Mouse (Mus musculus) adrenal gland, postnatal 10 days (tissue): ENCODE measurements around the gene Crybg3. TPM values are rescaled to one million over a fixed set of nuclear protein-coding genes. Genes with fewer than 3 reads are reported as not detected.

Experiments used
- DNase-seq: peaks from one replicate; pipeline ENCODE4 v3.0.0; 2021; ENCODE audit warnings: mixed read lengths
- long read RNA-seq, 2 experiments: library from polyadenylated mRNA; stranded (forward); transcript quantifications; one replicate each; pipeline ENCODE4 v2.0.0; 2021
- total RNA-seq, 2 experiments: library from RNA; stranded (reverse); gene quantifications; 2 replicates each; pipeline ENCODE4 v1.2.3; 2021

Crybg3 gene
- total RNA-seq = 10 to 100 TPM; 16.3 to 19.3 TPM
- long read RNA-seq, experiment 1, partial matches to known transcripts = 0 of 1 reads
- long read RNA-seq, experiment 1, other reads (novel, unspliced or antisense) = 1 of 1 reads
- long read RNA-seq, experiment 2, partial matches to known transcripts = 0 of 1 reads
- long read RNA-seq, experiment 2, other reads (novel, unspliced or antisense) = 1 of 1 reads

DNA sequence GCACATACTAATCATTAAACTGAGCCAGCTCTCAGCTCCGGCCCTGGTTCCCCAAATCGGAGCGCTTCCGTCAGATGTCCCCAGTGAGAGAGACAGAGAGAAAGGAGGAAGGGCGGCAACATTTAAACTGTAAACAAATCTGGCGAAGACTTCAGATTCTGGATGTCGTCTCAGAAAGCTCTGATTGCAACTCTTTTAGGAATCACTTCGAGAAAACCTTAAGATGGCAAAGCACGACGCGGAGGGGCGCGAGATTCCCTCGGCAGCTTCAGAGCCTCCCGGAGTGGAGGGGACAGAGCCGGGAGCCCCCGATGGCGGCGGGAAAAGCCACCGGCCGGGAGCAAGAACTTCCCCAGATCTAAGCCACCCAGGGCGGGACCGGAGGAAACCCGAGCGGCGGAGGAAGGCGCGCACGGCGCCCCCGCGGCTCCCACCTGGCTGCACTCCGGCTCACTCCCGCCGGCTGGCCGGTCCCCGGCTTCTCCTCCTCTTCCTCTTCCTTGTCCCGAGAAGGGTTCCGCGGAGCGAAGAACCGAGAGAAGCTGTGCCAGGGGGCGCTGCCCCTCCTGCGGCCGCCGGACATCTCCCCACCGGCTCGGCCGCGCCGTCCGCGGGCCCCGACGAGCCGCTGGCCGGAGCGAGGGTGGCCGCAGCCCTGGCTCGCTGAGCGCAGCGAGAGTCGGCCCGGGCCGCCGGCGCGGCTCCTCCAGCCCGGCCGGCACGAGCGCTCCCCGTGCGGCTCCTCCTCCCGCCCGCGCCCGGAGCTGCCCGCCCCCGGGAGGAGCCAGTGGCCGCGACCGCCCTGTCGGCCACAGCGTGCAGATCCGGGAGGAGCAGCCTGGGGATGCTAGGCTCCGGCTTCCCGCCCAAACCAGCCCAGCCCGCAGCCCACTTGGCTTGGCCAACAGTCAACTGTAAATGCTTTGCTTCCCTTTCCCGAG is at the start of gene Crybg3:
TSS of gene Crybg3 (minus strand) at position 669 of the 941 bp plus-strand sequence.
- DNase-seq = peak; percentile 92

DNA sequence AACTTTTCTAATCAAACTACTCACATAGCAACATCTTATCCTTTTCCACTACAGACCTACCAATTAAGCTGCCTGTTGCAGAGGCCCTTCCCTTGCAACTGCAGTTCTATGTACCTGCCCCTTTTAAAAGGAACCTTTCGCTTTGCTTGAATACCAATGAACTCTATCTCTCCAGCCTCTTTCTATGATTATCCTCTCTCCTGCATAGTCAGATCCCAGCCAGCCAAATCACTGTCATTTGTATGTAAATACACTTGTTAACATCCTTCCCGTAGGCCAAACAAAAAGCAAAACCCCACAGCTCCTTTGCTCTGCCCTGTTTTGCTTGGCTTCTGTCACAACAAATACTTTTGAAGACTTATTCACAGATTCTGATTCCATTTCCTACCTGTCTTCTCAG is 43.0 kb upstream of the Crybg3 start:
- no peak for DNase-seq

DNA sequence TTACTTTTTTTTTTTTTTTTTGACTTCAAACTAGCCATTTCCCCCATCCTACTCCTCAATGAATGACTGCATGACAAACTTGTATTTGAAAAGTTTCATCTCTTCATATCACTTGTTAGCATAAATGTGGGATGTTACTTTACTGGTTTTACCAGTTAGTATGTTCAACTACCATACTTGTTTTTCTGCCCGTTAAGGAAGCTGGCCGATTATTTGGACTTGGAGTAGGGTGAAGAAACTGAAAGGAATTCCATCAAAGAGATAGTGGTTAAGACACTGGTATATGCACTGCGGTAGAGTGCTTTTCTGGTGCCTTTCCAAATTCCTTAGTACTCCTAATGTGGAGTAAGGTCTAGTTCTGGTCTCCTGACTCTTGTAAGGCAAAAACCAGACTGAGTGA is 39.2 kb upstream of the Crybg3 start:
- no peak for DNase-seq

DNA sequence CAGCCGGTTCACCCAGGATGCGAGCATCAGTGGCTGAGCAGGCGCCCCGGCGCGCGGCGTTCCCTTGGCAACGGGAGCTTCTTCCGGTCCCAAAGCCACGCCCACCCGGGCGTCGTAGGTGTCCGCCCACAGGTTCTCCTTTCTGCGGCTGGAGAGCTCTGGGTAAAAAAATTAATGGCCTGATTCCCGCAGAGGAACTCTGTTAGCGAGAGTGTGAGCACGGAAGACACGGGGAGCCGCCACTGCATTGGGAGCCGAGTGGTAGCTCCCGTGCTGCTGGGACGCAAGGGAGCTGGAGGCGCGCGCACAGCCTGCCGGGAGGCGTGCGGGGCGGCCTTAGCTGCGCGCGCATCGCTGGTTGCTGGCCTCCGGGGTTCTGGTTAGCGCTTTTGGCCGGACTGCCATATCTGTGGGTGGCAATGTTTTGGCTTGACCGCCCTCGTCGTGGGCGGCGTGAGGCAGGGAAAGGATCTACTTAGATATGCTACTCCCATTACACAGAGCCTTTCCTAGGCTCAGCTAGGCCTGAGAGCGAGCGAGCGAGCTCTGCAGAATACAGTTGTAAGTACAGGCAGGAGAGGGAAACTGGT is 38.4 kb upstream of the Crybg3 start, which contains the start of gene Arl6:
TSS of gene Arl6 (minus strand) at position 290 of the 590 bp plus-strand sequence.
- DNase-seq = peak; percentile 95

DNA sequence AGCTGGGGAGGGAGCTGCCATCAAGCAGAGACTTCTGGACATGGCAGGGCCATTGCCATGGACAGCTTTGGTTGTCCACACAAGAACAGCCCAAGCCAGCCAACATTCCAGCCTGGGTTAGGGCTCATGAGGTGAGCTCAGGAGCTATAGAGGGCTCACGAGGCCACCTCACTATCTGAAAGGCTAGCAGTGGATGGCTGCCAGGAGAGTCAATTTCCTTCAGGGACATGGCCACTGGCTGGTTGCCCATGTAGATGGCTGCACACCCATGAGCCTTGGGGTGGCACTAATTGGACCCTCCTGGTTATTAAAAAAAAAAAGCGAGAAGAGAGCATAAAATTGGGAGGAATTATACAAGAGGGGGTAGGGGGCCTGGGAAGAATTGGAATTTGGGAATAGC is 33.8 kb upstream of the Crybg3 start:
- DNase-seq = peak; percentile 8

DNA sequence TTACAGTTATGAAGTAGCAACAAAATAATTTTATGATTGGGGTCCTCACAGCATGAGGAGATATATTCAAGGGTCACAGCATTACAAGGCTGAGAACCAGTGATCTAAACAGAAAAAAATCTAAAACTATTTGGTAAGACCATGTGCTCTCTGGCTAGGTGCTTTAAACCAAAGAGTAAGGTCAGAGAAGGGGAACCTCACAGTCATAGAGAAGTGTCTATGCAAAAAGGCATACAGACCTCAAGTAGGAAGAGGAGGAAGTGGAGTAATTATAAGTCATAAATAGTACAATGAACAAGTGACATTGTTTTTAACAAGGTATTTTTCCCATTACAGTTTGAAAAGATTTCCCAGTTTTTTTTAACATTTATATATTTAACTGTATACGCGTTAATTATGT is 20.8 kb upstream of the Crybg3 start:
- no peak for DNase-seq

DNA sequence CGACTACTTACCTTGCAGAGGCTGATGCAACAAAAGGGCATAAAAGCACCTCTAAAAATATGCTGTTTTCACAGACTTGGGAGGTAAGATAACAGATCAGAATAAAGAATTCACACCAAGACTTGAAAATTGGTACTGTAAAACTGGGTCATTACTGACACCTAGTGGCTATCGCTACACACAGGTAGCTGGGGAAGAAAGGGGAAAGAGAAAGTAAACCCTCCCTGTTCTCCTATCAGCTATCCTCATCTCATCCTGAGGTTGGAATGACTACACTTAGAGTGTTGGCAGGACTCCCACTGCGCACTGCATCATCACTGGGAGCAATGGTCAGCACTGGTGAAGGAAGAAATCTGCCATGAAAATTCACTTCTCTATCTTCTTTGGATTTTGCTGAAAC is 16.4 kb upstream of the Crybg3 start:
- DNase-seq = peak; percentile 48

DNA sequence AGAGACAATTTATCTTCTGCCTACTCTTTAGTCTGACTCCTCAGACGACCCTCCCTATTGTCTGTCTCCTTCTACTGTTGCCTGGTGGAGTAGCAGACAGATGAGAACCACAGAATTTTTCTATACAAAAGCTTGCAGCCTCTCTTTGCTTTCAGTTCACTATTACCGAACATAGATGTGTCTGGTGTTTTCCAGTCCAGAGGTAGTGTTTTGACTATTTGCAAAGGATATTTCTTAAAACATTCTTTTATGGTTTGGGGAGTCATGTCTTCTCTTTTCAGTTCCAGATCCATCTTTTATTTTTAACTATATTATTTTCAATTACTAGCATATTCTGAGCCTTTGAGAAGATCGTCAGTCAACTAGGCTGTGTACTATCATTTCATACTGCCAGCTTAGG is 14.9 kb upstream of the Crybg3 start:
- DNase-seq = no peak

DNA sequence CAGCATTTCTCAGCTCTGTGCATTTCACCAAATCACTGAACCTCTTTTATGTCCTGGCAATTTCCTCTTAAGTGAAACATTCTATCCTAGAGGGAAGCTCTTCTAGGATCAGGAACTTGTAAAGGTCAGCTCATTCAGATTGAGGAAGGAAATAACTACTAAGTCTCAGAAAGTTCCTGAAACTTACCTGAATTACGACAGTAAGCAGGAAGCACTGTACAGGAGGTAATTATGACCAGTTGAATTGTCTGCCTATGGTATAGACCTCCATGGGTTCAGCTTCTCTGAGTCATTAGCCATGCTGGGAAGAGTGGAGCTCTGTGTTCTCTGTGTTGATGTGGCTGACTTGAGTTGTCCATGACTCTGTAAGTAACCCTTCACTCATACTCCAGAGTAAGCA is 10.0 kb upstream of the Crybg3 start:
- no peak for DNase-seq

DNA sequence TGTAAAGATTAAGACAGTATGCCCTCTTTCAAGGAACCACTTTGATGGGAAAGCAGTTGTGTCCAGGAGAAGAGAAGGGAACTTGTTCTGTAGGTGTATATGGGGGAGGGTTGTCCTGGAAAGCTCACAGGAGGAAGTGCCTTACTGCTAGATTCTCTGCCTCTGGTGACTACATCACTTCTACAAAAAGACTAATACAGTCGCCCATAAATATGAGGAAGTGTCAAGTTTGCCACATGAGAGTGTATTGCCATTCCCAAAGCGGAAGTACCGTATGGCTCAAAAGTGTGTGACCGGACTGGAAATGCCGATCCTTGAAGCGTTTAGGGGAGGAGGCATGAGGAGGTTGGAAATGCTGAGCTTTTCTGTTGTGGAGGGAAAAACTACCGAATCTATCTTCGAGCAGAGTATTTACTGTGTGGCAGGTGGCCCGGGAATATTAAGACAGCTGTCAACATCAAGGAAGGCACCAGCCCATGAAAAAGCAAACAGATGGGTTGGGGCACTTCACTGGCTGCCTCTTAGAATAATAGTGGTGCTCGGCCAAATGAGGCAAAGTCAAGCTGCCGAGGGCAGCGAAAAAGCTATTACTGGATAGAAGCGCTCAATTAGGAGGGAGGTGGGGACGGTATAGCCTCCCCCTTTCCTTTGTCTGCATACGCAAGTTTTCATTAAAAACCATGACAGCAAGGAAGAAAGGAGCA is 3.5 kb upstream of the Crybg3 start:
- no peak for DNase-seq

DNA sequence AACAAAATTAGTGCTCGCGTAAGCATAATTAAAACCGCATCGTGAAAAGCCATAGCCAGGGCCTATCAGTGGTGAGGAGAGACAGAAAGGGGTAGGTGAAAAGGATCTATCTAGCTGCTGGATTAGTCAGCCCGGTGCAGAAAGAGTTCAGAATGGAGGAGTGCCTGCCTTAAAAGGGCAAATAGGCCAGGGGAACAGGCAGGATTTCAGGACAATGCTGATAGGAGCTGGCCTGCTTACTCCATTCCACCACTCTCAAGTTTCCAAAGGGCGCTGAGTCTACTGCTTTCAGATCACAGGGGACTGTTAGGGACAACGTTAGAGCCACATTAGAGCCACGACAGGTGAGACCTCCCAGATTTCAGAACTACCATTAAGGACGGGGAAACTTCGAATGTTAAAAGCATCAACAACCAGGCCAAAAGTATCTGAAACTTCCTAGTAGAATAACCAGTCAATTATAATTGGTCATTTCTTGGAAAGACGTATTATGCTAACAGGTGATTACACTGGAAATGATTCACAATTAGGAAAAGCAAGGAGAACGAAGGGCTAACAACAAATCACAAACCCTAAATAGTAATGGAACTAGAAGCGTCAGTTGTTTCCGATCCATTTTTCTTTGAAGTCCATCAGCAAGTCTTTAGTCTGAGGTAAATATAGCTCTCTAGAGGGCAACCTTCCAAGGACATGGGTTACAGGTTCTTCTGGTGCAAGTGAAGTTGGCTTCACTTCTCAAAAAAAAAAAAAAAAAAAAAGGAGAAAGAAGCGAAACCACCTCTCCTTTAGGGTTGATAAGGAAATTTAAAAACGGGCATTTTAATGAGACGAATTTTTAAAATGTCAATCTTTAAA is 1.1 kb downstream of the Crybg3 start:
- peak; percentile 33 for DNase-seq

DNA sequence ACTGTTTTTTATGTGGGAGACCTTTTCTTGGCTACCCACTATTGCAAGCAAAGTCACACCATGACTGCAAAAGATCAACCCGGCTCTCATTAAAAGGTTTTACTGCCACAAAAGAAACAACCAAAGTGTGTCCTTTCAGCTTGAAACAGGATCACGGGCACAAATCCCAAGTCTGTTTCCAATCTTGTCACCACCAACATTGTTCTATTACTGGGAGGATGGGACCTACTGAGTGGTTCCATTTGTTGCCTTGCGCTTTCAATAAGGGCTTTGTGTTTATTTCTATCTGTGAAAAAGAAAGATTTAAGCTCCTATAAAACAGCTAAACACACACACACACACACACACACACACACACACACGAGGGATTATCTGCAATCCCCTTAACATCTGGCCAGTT is 1.8 kb downstream of the Crybg3 start:
- no peak for DNase-seq

DNA sequence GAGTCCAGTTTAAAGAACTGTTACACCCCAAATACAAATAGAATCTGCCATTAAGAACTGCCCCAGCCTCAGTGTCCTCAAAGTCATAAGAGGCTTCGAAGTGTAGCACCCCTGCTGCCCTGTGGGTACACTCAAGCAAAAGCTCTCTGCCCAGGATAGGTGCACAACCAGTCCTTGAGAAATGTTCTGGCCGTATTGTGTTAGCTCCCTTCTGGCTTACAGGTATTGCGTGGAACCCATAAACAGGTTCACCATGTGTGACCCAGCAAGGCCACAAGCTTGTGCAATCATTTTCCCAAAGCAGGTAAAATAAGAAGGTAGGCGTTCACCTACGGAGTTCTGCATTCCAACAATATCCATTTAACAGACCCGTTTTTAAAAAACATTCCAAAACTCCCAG is 3.5 kb downstream of the Crybg3 start:
- no peak for DNase-seq

DNA sequence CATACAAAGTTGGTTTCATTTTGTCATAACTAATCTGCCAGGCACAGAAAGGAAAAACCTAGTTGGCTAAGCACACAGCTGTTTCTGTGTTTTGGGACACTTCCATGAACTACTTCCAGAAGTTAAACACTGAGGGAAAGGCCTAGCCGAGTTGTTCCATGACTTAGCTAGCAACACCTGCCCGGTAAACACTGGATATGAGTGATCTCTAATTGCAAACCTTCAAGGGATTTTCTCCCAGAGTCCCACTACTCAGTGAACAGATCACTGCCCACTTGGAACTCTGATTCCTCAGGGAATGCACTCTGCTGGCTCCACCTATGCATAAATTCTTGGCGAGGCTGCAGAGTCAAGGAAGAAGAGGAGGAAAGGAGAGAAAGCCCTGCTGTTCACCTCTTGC is 6.1 kb downstream of the Crybg3 start:
- DNase-seq = peak; percentile 18

DNA sequence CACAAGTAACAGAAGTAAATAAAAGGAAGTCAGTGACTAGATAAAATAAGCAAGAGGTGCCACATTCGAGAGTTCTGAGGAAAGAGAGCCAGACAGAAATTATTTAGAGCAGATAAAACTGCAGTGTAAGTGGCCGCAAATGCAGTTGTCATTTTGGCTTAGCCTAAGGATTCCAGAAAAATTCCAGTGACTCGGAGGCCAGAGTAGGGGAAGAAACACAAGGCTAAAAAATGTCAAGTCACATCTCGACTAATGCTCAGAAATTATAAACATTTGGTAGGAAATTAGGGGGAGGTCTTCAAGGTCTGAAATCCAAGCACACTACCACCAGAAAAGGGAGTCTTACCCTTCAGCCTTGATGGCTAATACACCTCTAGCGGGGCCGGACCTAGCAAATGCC is 10.0 kb downstream of the Crybg3 start:
- no peak for DNase-seq

DNA sequence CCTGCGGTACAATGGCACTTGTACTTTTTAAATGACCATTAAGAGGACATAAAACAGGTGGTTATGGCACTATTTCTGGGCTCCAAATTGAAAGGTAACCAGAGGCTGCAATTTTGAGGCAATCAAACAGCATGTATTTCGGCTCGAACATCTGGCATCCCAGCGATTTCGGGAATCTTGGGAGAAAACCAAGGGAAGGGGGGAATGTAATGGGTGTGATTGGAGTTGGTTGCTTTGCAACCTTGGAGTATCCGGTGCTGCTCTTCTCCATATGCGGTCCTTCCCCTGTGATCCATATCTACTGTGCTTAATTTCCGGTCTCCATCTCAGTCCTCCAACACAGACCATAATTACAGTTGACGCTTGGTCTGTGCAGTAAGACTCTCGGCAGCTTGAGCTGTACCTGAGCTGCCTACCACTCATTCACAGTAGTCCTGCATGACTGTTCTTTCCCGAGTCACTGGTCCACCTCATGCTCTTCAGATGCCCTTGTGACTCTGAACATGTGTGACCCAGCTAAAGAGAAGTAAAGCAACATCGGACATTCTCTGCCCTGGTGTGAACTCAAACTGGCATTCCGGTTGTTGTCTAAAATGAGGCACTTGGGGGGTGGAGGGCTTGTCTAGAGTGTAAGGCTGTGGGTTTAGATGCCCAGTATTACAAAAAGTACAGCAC is 12.3 kb downstream of the Crybg3 start:
- no peak for DNase-seq

DNA sequence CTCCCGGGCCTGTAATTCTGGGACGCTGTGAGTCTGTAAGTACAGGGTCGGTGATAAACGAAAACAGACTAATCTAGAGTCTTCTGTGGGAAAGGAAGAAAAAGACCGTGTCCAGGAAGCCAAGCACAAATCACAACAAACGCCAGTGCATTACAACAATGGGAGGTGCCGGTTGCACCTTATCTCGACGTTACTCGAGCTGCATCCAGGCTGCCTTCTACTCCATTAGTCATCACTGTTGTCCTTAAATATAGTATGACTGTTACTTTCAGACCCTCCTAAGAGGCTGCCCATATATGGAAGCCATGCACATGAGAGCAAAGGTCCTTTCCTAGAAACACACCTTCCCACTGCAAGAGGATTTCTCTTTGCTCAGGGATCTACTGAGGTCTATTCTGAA is 13.0 kb downstream of the Crybg3 start:
- DNase-seq = no peak

DNA sequence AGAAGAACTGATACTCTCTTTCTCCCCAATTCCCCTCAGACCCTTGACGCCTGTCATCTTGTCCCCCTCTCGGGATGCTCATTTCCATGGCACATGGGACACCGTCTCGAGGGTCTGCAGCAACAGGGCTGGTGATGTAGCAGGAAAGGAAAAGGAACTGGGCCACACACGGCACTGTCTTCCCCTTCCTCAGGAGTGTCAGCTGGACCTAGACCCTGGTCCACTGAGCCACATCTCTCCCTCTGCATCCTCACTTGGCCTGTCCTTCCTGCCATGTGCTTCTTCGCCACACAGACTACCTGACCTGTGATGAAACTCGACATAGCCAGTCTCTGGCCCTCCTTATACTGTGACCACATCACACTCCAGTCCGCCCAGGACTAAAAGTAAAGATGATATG is 13.9 kb downstream of the Crybg3 start:
- no peak for DNase-seq

DNA sequence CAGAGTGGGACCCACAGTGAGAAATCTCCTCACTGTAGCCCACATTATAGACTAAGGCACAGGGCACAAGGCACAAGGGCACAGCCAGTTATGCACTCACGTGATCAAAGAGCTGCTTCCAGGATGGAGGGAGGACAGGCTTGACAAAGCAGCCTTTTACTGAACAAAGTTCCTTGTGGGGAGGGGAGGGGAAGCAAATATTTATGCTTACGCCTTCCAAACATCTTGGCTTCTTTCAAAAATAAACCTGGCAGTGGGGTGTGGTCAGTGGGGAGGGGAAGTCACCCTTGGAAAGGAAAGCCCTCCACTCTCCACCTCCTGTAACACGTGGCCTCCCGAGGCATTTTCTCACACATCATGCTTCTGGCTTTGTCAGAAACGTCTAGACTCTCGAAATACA is 14.5 kb downstream of the Crybg3 start:
- DNase-seq = no peak

DNA sequence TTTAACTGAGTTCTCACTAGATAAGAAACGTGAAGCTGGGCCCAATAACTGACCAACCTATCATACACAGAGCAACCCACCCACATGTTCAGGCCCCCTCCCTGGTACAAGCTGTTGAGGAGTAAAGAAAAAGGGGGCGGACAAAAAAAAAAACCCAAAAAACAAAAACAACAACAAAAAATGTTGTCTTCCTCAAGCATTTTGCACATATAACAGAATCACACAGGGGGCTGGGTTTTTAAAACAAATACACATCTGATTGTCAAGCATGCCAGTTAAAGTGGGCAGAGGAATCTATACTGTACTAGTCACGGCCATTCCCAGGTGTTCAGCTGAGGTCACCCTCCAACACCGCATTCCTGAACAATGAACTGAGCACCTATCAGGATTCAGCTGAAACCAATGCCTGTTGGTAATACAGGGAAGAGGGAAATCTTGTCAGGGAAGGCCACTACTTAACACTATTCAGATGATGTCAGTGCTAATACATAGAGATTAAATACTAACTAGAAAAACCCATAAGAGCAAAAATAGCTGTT is 15.0 kb downstream of the Crybg3 start:
- DNase-seq = no peak

DNA sequence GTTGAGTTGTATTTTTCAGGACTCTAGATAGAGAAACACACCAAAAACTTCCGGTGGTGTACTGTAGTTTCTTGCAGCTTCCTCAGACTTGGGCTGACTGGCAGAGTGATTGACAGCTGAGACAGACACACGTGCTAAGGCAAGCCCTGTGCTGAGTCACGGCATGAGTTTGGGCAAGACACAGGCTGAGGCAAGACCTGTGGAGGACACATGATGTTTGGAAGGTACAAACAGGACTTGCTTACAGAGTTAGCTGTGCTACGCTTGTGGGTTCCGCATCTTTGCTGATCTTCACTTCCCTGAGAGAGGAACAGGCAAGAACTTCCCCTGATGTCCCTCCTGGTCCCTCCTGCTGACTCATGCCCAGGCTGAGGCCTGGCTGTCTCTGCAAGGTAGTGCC is 17.3 kb downstream of the Crybg3 start:
- DNase-seq = peak; percentile 13
